Mouse (Mus musculus) hindbrain, postnatal 0 days (tissue): ENCODE measurements at regions not wholly inside any gene's neighbourhood (a gene's known extent, or its start where the extent isn't known, plus 50 kb on each side); places are given as distances from the start of the nearest gene placed in this dataset.
A peak's percentile ranks its signal among the peaks of the same experiment; 100 is the strongest.
"Not testable (repeated sequence)": the region's sequence is repeated elsewhere in the genome, so short reads cannot be mapped to it uniquely, and the experiment has no call there.

Experiments
- ATAC-seq: fragments of 200-750 bp; cut with Nextera tagmentation; 2 replicates; pipeline ENCODE4 v1.8.0; 2017; ENCODE audit warnings: mild to moderate bottlenecking, moderate TSS enrichment, moderate library complexity
- DNase-seq: peaks from one replicate; pipeline ENCODE4 v3.0.0-alpha.2; 2015; ENCODE audit warnings: low spot score
- H3K27ac ChIP-seq: fragments of 300-500 bp; sonication (generic); 2 replicates; pipeline ENCODE4 v1.5.1; 2014; ENCODE audit warnings: mild to moderate bottlenecking
- H3K27me3 ChIP-seq: fragments of 300-500 bp; sonication (generic); 2 replicates; pipeline ENCODE4 v1.6.1; 2014; ENCODE audit warnings: low read length, mixed read lengths; ENCODE audit not compliant: insufficient read depth
- H3K36me3 ChIP-seq: fragments of 300-500 bp; sonication (generic); 2 replicates; pipeline ENCODE4 v1.6.1; 2014; ENCODE audit warnings: low read length, mixed read lengths; ENCODE audit not compliant: insufficient read depth
- H3K4me1 ChIP-seq: fragments of 300-500 bp; sonication (generic); 2 replicates; pipeline ENCODE4 v1.6.1; 2014; ENCODE audit warnings: antibody characterized with exemption, low read length, mixed read lengths; ENCODE audit not compliant: insufficient read depth
- H3K4me2 ChIP-seq: fragments of 300-500 bp; sonication (generic); 2 replicates; pipeline ENCODE4 v1.6.1; 2014; ENCODE audit warnings: low read depth, mild to moderate bottlenecking, low read length, moderate library complexity, mixed read lengths
- H3K4me3 ChIP-seq: fragments of 300-500 bp; sonication (generic); 2 replicates; pipeline ENCODE4 v1.5.1; 2014; ENCODE audit warnings: low read length
- H3K9ac ChIP-seq: fragments of 300-500 bp; sonication (generic); replicated peaks from 2 replicates; pipeline ENCODE4 v1.6.1; 2014; ENCODE audit warnings: mild to moderate bottlenecking, low read length, moderate library complexity, mixed read lengths
- H3K9me3 ChIP-seq: fragments of 300-500 bp; sonication (generic); 2 replicates; pipeline ENCODE4 v1.6.1; 2016; ENCODE audit warnings: low read length, mixed read lengths
- CTCF ChIP-seq: IDR thresholded peaks from 2 replicates; pipeline ENCODE4 v1.5.1; 2016; ENCODE audit warnings: antibody characterized with exemption, control low read depth, low read depth
- WGBS: fragments of 180-500 bp; shearing (Covaris S2); extraction: QIAGEN DNeasy Blood & Tissue Kit; methylation state at CpG from one replicate; pipeline ENCODE4 v1.1.7; 2014; 5-methylcytosine and 5-hydroxymethylcytosine counted together

- Histone ChIP-seq H3K4me2 (no peak overlapping the region), H3K27ac (no peak overlapping the region), H3K36me3 (no peaks in the 10 kb centered on the region), H3K4me3 (no peak overlapping the region), H3K4me1 (no peaks in the 10 kb centered on the region), H3K27me3 (no peaks in the 10 kb centered on the region), H3K9me3 (no peaks in the 10 kb centered on the region), H3K9ac (no peak overlapping the region)
- WGBS = 55% methylated on average over 3 of the region's 3 CpGs
- DNase-seq (peak; percentile 4), ATAC-seq (no peak)
- no peak for TF ChIP-seq CTCF
Observed at GRCm38 (mm10) chr17:76545566-76545965, 993.8 kb upstream of the Fam98a start.

- DNase-seq (no peak), ATAC-seq (no peak)
- no peaks in the 10 kb centered on the region for H3K27me3 ChIP-seq
- H3K9me3 ChIP-seq = no peaks in the 10 kb centered on the region
- H3K9ac ChIP-seq = no peak overlapping the region
- TF ChIP-seq CTCF = no peak
- no peak overlapping the region for H3K27ac ChIP-seq
- H3K4me3 ChIP-seq = no peak overlapping the region
- H3K4me1 ChIP-seq = no peaks in the 10 kb centered on the region
- no peaks in the 10 kb centered on the region for H3K36me3 ChIP-seq
- no peak overlapping the region for H3K4me2 ChIP-seq
Observed at GRCm38 (mm10) chr17:76535772-76536171, 984.0 kb upstream of the Fam98a start.

DNA sequence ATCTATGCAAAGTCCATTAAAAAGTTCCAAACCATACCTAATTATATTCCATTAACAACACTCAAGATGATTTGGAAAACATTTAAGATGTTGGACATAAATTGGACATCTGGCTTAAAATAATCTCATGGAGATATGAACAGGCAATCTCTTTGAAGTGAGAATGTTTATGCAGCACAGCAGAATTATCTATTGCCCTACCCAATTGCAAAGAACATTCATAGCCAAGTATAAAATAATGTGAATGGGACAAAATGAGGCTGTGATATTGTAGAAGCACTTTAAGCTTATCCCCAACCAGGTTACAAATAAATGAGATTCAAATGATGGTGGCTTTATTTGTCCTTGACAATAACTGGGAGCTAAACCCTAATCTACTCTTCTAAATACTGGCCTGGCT, 950.0 kb upstream of the Fam98a start:
- ATAC-seq (no peak), DNase-seq (no peak)
- TF ChIP-seq CTCF = no peak
- H3K36me3 ChIP-seq = no peaks in the 10 kb centered on the region
- H3K27ac ChIP-seq = no peak overlapping the region
- H3K9me3 ChIP-seq = no peaks in the 10 kb centered on the region
- H3K27me3 ChIP-seq = no peaks in the 10 kb centered on the region
- no peaks in the 10 kb centered on the region for H3K4me1 ChIP-seq
- H3K9ac ChIP-seq = no peak overlapping the region
- no peak overlapping the region for H3K4me3 ChIP-seq
- no peak overlapping the region for H3K4me2 ChIP-seq

GRCm38 (mm10) chr17:76500446-76500845, 948.7 kb upstream of the Fam98a start:
- no peaks in the 10 kb centered on the region for H3K4me1 ChIP-seq
- H3K36me3 ChIP-seq = no peaks in the 10 kb centered on the region
- ATAC-seq = no peak
- WGBS = 71% methylated on average over 4 of the region's 4 CpGs
- no peaks in the 10 kb centered on the region for H3K27me3 ChIP-seq
- H3K27ac ChIP-seq = no peak overlapping the region
- no peak overlapping the region for H3K9ac ChIP-seq
- H3K9me3 ChIP-seq = no peaks in the 10 kb centered on the region
- H3K4me3 ChIP-seq = no peak overlapping the region
- no peak for TF ChIP-seq CTCF
- DNase-seq = no peak
- no peak overlapping the region for H3K4me2 ChIP-seq

GRCm38 (mm10) chr17:76499981-76500380, 948.2 kb upstream of the Fam98a start:
- not testable (repeated sequence) for ATAC-seq, H3K4me3 ChIP-seq, H3K4me1 ChIP-seq, H3K9ac ChIP-seq, H3K9me3 ChIP-seq, DNase-seq, H3K27me3 ChIP-seq, H3K4me2 ChIP-seq, H3K27ac ChIP-seq, H3K36me3 ChIP-seq

DNA sequence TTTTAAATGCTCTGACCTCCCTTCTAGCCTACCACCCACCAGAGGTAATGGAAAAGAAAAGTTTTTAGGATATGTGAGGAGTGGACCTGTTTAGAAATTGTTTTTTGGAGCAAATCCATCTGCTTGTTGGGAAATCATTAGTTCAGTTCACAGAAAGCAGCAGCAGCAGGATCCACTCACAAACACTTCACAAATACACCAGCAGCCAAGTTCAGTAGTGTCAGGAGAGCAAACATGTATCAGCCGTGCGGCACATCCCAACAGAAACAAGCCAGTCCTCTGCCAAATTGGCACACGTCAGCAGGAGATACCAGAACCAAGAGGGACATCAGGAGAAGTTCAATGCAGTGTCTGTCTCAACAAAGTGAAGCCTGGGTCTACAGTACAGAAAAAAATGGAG, 935.6 kb upstream of the Fam98a start:
- Histone ChIP-seq H3K27ac (no peak overlapping the region), H3K9me3 (no peaks in the 10 kb centered on the region), H3K36me3 (no peaks in the 10 kb centered on the region), H3K4me1 (no peaks in the 10 kb centered on the region), H3K9ac (no peak overlapping the region), H3K4me2 (no peak overlapping the region), H3K27me3 (no peaks in the 10 kb centered on the region), H3K4me3 (no peak overlapping the region)
- DNase-seq (no peak), ATAC-seq (no peak)
- 82% methylated on average over 3 of the region's 3 CpGs for WGBS
- TF ChIP-seq CTCF = no peak

DNA sequence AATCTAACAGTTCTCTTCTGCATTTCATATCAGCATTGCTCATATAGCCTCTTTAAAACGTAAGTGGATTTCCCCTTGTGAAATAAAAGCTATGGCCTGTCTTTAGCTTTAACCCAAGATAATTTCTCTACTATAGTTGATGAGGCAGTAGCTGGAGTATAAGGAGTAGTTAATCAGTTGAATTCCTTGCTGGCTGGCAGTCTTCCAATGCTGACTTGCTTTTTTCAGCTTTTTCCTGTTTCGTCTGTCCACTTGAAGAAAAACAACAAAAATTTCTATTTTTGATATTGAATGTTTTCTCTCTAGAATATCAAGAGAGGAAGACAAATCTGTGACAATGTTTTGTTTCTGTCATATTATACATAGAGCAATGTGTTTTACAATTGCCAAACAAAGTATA, 932.4 kb upstream of the Fam98a start:
- TF ChIP-seq CTCF = no peak
- Histone ChIP-seq H3K4me2 (no peak overlapping the region), H3K27ac (no peak overlapping the region), H3K4me1 (no peaks in the 10 kb centered on the region), H3K9ac (no peak overlapping the region), H3K27me3 (no peaks in the 10 kb centered on the region), H3K36me3 (no peaks in the 10 kb centered on the region), H3K4me3 (no peak overlapping the region), H3K9me3 (no peaks in the 10 kb centered on the region)
- DNase-seq = peak; percentile 1
- WGBS = 64% methylated on average over 2 of the region's 2 CpGs
- no peak for ATAC-seq
